Mouse (Mus musculus) bone marrow, adult 2 months (tissue): ENCODE measurements around the gene Spta1. TPM values are rescaled to one million over a fixed set of nuclear protein-coding genes. Genes with fewer than 3 reads are reported as not detected.

Experiments
- H3K27ac ChIP-seq: fragments of 200-500 bp; 2 replicates; pipeline ENCODE4 v1.5.1; 2012; ENCODE audit warnings: low read depth, mild to moderate bottlenecking, control low read depth, inconsistent platforms, low read length; ENCODE audit not compliant: control insufficient read depth, poor library complexity, insufficient read depth
- H3K4me1 ChIP-seq: fragments of 200-500 bp; 2 replicates; pipeline ENCODE4 v1.6.1; 2011; ENCODE audit warnings: low read length; ENCODE audit not compliant: control insufficient read depth, insufficient read depth
- H3K4me3 ChIP-seq: fragments of 200-500 bp; replicated peaks from 2 replicates; pipeline ENCODE3; 2011; ENCODE audit warnings: mild to moderate bottlenecking, low read depth, low read length, control low read depth; ENCODE audit not compliant: control insufficient read depth
- CTCF ChIP-seq: fragments of 200-500 bp; IDR thresholded peaks from 2 replicates; pipeline ENCODE4 v1.5.1; 2011; ENCODE audit warnings: low read length, control low read depth; ENCODE audit not compliant: control insufficient read depth, insufficient read depth
- POLR2A ChIP-seq: fragments of 200-500 bp; IDR thresholded peaks from 2 replicates; pipeline ENCODE4 v1.6.1; 2011; ENCODE audit warnings: low read depth, mild to moderate bottlenecking, control low read depth, low read length, borderline replicate concordance; ENCODE audit not compliant: control insufficient read depth
- WGBS: fragments of 180-500 bp; shearing (Covaris S2); methylation state at CpG from one replicate; pipeline ENCODE4 v1.1.7; 2018; 5-methylcytosine and 5-hydroxymethylcytosine counted together
- polyA plus RNA-seq: library from polyadenylated mRNA; stranded (reverse); fragments of >200 nt; gene quantifications from 2 replicates; pipeline ENCODE4 v1.2.4, GENCODE M21; 2011; ENCODE audit warnings: low replicate concordance; ENCODE audit not compliant: missing spikeins, insufficient read depth, insufficient read length

The Spta1 gene
- polyA plus RNA-seq, result 47.1 and 68.7 TPM in 2 replicates

DNA sequence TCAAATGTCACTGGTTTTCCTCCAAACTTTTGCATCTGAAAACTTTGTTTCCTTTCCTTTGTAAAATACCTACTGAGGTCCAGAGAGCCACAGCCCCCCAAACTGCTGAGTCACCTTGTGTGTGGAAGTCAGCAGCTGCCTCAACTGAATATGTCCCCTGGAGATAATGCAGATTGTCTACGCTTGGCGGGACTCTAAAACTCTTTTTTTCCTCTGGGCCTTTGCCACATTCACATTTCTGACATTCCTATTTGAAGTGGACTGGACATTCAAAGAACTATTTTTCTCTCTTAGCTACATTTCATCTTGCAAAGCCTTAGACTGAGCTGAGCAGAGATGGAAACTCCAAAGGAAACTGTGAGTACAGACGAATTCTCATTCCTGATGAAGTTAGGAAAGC, at the start of gene Spta1:
Spta1 (plus strand) TSS at position 172 of the 400 bp plus-strand sequence.
- 31% methylated on average over 3 of the region's 3 CpGs for WGBS
- H3K27ac ChIP-seq, result peak within 1 kb of the TSS; percentile 59; the same call in 1 of the 2 replicates

DNA sequence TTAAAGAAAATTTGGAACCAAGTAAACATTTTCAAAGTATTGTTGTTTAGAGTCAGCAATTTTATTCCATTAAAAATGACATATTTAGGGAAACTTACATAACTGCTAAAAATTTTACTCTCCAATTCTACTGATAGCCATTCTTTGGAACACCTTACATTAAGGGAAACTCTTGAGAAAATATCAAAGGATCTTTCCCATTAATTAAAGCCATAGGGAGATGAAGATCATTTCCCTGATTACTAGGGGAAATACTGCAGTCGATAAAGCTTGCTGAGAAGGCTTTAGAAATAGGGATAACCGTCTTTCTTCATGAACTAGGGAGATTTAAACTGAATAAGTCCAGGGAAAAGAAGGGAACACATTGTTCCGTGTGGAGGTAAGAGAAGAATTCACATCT, 41.4 kb upstream of the Spta1 start, which contains the start of gene Olfr424:
Olfr424 (plus strand) TSS at position 301 of the 400 bp plus-strand sequence.
- TF ChIP-seq CTCF, result no peak
- no peak for TF ChIP-seq POLR2A
- no peaks in the 10 kb centered on the region for H3K4me1 ChIP-seq
- 81% methylated on average over 3 of the region's 3 CpGs for WGBS
- no peak within 1 kb of the TSS for H3K27ac ChIP-seq
- no peak within 1 kb of the TSS for H3K4me3 ChIP-seq

More for the DNA sequence above, at the start of gene Spta1:
- H3K4me1 ChIP-seq, result no peaks in the 10 kb centered on the region
- H3K4me3 ChIP-seq, result peak within 1 kb of the TSS; percentile 58
- TF ChIP-seq POLR2A, result no peak

DNA sequence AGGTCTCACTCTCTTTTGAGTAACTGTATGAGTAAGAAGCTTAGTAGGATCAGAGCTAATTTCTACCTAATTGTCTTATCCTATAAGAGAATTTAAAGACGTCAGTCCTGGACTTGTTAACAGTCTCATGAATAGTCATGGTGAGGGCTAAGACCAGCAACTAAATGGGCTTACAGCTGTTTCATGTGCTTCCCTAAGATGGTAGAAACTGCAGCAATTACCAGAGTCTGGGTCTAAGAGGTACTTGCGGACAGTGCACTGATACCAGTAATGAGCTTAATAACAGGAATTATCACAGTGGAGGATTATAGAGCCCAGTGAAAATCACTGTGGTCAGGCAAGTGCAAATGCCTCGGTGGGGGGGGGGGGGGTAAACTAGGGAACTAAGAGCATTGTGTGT, 40.6 kb upstream of the Spta1 start:
- TF ChIP-seq CTCF (no peak), POLR2A (no peak)
- 81% methylated on average over 3 of the region's 3 CpGs for WGBS
- Histone ChIP-seq H3K4me1 (no peaks in the 10 kb centered on the region), H3K27ac (no peak overlapping the region), H3K4me3 (no peak overlapping the region)

DNA sequence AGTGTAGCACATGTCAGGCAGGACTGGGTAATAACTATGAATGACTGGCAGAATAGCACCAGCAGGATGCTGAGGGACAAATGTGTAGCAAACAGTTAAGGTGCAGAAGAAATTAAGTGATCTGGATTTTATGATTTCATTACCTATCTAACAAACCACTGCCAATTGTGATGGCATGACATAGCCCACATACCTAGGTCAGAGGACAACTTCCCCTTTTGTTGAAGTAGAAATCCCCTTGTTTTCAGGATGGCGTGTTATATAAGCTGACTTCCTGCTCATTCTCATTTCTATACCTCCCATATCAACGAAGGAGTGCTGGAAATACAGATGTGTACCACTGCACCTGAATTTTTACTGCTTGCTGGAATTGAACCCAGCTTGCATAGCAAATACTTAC, 31.2 kb upstream of the Spta1 start:
- Histone ChIP-seq H3K4me1 (no peaks in the 10 kb centered on the region), H3K4me3 (no peak overlapping the region), H3K27ac (no peak overlapping the region)
- WGBS, result 8% methylated on average over 2 of the region's 2 CpGs
- TF ChIP-seq CTCF (no peak), POLR2A (no peak)

DNA sequence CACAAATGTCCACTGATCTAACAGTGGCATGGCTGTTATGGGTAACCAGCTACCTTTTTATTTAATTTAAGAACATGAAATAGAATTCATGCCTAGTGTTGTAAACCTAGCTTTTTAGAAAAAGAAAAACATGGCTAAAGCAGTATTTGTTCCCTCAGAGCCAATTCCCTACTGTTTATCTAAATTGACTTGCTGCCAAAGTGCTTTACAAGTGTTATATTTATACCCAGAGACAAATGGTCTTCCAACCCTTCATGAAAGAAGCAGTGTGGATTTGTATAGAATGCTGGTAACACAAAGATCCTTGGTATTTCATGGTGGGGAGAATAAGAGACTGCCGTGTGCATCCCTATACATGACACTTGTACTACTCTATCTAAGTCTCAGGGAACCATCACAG, 25.9 kb upstream of the Spta1 start:
- Histone ChIP-seq H3K4me3 (no peak overlapping the region), H3K4me1 (no peaks in the 10 kb centered on the region; the same call in 1 of the 2 replicates), H3K27ac (no peak overlapping the region)
- 87% methylated on average over 1 of the region's 1 CpGs for WGBS
- TF ChIP-seq POLR2A, result no peak
- no peak for TF ChIP-seq CTCF

DNA sequence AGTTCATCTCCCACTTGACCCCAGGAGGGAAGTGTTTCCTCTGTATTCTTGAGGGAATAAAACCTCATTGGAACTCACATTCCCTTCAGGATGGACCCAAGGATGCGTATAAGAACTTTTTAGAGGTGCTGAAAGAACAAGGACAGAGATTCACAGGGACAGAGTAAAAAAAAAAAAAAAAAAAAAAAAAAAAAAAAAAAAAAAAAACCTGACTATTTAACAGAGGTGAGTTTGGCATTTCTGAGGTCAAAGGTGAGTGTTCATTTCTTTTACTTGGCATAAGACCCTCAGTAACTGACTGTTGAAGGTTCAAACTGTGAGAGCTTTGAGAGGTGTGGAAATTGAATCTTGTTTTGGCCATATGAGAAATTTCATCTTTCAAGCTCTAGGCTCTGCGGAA, 23.3 kb upstream of the Spta1 start:
- no peaks in the 10 kb centered on the region; the same call in 1 of the 2 replicates for H3K4me1 ChIP-seq
- no peak overlapping the region for H3K4me3 ChIP-seq
- no peak overlapping the region for H3K27ac ChIP-seq
- no peak for TF ChIP-seq POLR2A
- TF ChIP-seq CTCF, result no peak
- WGBS, result 92% methylated on average over 2 of the region's 2 CpGs

DNA sequence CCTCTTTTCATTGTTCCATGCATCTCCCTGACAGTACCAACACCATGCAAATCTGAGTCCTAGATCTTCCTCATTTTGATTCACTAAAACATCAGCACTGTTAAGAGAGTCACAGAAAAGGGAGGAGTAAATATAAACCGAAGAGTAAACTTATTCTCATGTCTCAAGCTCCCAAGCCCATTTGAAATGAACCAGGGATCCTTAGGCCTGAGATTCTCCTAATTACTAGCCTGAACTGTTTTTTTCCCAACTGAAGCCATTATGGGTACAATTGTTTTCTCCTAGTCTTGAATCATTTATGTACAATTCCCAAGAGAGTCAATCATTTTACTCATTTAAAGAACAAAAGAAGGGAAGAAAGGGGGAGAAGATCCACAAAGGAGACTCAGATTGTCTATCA, 17.2 kb upstream of the Spta1 start, which contains the start of gene Olfr420:
Olfr420 (plus strand) TSS at position 301 of the 400 bp plus-strand sequence.
- H3K4me3 ChIP-seq, result no peak within 1 kb of the TSS
- no peak within 1 kb of the TSS for H3K27ac ChIP-seq
- no peaks in the 10 kb centered on the region for H3K4me1 ChIP-seq
- TF ChIP-seq POLR2A (no peak), CTCF (no peak)
- WGBS, result 80% methylated on average over 1 of the region's 1 CpGs

DNA sequence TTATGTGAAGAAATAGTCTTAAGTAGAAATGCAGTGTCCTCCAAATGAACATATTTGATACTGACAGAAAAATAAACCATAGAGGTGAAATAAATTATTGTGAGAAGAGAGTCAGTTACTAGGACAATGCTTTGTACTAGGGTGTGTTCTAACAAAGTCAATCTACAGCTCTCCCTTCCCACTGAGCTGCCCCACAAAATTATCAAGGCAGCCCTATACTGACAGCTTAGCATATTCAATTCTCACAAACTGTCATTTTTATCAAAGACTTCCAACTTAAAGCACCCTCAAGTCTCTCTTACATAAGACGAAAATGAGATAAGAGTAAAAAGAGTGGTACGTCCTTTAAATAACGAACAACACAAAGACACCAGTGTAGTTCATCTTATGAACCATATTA, 15.0 kb upstream of the Spta1 start:
- Histone ChIP-seq H3K27ac (no peak overlapping the region), H3K4me1 (no peaks in the 10 kb centered on the region), H3K4me3 (no peak overlapping the region)
- 60% methylated on average over 3 of the region's 3 CpGs for WGBS
- TF ChIP-seq CTCF (no peak), POLR2A (no peak)

DNA sequence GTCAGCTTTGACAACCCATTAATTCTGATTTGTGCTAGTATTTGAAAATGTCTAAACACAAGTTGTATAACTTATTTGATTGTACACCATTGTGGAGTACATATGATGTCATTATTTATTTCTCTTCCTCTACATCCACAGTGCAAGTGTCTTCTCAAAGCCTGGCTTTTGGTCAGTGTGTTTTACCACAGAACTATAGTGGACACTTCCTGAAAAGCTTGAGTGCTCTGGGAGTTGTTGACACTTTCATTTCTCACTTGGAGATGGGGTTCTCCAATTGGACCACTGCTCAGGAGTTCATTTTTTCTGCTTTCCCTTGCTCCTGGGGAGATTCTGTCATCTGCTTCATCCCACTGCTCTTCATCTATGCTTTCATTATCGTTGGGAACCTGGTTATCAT, 14.1 kb upstream of the Spta1 start:
- Histone ChIP-seq H3K4me1 (no peaks in the 10 kb centered on the region), H3K4me3 (no peak overlapping the region), H3K27ac (no peak overlapping the region)
- WGBS, result 60% methylated on average over 1 of the region's 1 CpGs
- TF ChIP-seq POLR2A (no peak), CTCF (no peak)
